Mouse (Mus musculus): ENCODE data around the gene Fuca1. TPM values are rescaled to one million over a fixed set of nuclear protein-coding genes. Genes with fewer than 3 reads are reported as not detected.

Fuca1 gene
- total and polyA plus RNA-seq, 3 experiments, result 26.8 to 48.6 TPM; not detected in 1

GRCm38 (mm10) chr4:135883401-135883851 is 37.1 kb upstream of the Fuca1 start:
- Histone ChIP-seq H3K4me3 (ENCODE audit: control insufficient read depth in 1 of 2, insufficient read depth in 1 of 2, low read depth in 2 of 2, low read length in 2 of 2) (no peak overlapping the region), H3K9ac (ENCODE audit: control insufficient read depth, low read depth, low read length, poor library complexity, severe bottlenecking) (no peak overlapping the region), H3K27ac (ENCODE audit: control insufficient read depth, low read depth, low read length) (no peak overlapping the region), H3K79me2 (ENCODE audit: control insufficient read depth, insufficient read depth, low read length, poor library complexity) (no peaks in the 10 kb centered on the region), H3K36me3 (ENCODE audit: control insufficient read depth in 1 of 2, insufficient read depth in 2 of 2, low read length in 2 of 2) (peaks cover 0 to 3% of the 10 kb centered on the region in 2 experiments; a peak in 1 of 4 replicates), H3K27me3 (ENCODE audit: control insufficient read depth in 1 of 2, insufficient read depth in 2 of 2, low read length in 2 of 2) (no peaks in the 10 kb centered on the region), H3K9me3 (replicated peaks; ENCODE audit: insufficient read depth, low read length) (no peaks in the 10 kb centered on the region), H3K4me1 (ENCODE audit: control insufficient read depth in 1 of 2, insufficient read depth in 2 of 2, low read length in 2 of 2) (peaks cover 0 to 4% of the 10 kb centered on the region in 2 experiments; a peak in 2 of 4 replicates)
- no peak for TF ChIP-seq E2F4 (IDR thresholded peaks at IDR 0.05; ENCODE audit: borderline replicate concordance, low read depth, low read length)
- TF ChIP-seq MAZ (IDR thresholded peaks at IDR 0.05; ENCODE audit: low read depth, low read length), result no peak
- no peak for TF ChIP-seq EP300 (IDR thresholded peaks at IDR 0.05; ENCODE audit: low read depth in 1 of 2, low read length in 2 of 2)
- TF ChIP-seq CHD1 (IDR thresholded peaks at IDR 0.05; ENCODE audit: low read depth, low read length), result no peak
- no peak for TF ChIP-seq ZKSCAN1 (IDR thresholded peaks at IDR 0.05; ENCODE audit: low read depth, low read length)
- TF ChIP-seq POLR2A (IDR thresholded peaks at IDR 0.05; ENCODE audit: control insufficient read depth in 1 of 2, insufficient read depth in 1 of 2, low read depth in 1 of 2, low read length in 2 of 2, poor library complexity in 1 of 2), result no peak
- TF ChIP-seq ETS1 (IDR thresholded peaks at IDR 0.05; ENCODE audit: low read depth, low read length), result no peak
- no peak for TF ChIP-seq NELFE (IDR thresholded peaks at IDR 0.05; ENCODE audit: low read depth, low read length)
- DNase-seq (ENCODE audit: low read depth, low spot score), result no peak

- no peak for DNase-seq (ENCODE audit: low read depth, low spot score)
These were observed 36.5 kb upstream of the Fuca1 start for GRCm38 (mm10) chr4:135883881-135884516.

More at GRCm38 (mm10) chr4:135883881-135884516, 36.5 kb upstream of the Fuca1 start:
- Histone ChIP-seq H3K9me3 (replicated peaks; ENCODE audit: insufficient read depth, low read length) (no peaks in the 10 kb centered on the region), H3K27me3 (ENCODE audit: control insufficient read depth in 1 of 2, insufficient read depth in 2 of 2, low read length in 2 of 2) (no peaks in the 10 kb centered on the region), H3K4me3 (ENCODE audit: control insufficient read depth in 1 of 2, insufficient read depth in 1 of 2, low read depth in 2 of 2, low read length in 2 of 2) (no peak overlapping the region), H3K9ac (ENCODE audit: control insufficient read depth, low read depth, low read length, poor library complexity, severe bottlenecking) (no peak overlapping the region), H3K36me3 (ENCODE audit: control insufficient read depth in 1 of 2, insufficient read depth in 2 of 2, low read length in 2 of 2) (peaks cover 0 to 8% of the 10 kb centered on the region in 2 experiments; a peak in 2 of 4 replicates), H3K27ac (ENCODE audit: control insufficient read depth, low read depth, low read length) (no peak overlapping the region), H3K79me2 (ENCODE audit: control insufficient read depth, insufficient read depth, low read length, poor library complexity) (no peaks in the 10 kb centered on the region), H3K4me1 (ENCODE audit: control insufficient read depth in 1 of 2, insufficient read depth in 2 of 2, low read length in 2 of 2) (peaks cover 2 to 9% of the 10 kb centered on the region in 2 experiments; a peak in 3 of 4 replicates)
- TF ChIP-seq SIN3A (IDR thresholded peaks at IDR 0.05; ENCODE audit: low read length) (no peak), KAT2A (conservative IDR thresholded peaks at IDR 0.05; ENCODE audit: low read depth, low read length) (no peak), EP300 (IDR thresholded peaks at IDR 0.05; ENCODE audit: low read depth in 1 of 2, low read length in 2 of 2) (no peak), CHD1 (IDR thresholded peaks at IDR 0.05; ENCODE audit: low read depth, low read length) (no peak), NELFE (IDR thresholded peaks at IDR 0.05; ENCODE audit: low read depth, low read length) (no peak), ZKSCAN1 (IDR thresholded peaks at IDR 0.05; ENCODE audit: low read depth, low read length) (no peak), HCFC1 (IDR thresholded peaks at IDR 0.05; ENCODE audit: low read depth, low read length) (no peak), ZC3H11A (IDR thresholded peaks at IDR 0.05; ENCODE audit: low read depth, low read length) (no peak), USF2 (IDR thresholded peaks at IDR 0.05; ENCODE audit: borderline replicate concordance in 1 of 2, insufficient read depth in 1 of 2, low read depth in 1 of 2, low read length in 2 of 2) (no peak), BHLHE40 (IDR thresholded peaks at IDR 0.05; ENCODE audit: borderline replicate concordance, low read depth, low read length) (no peak), CHD2 (IDR thresholded peaks at IDR 0.05; ENCODE audit: low read length) (no peak), UBTF (IDR thresholded peaks at IDR 0.05; ENCODE audit: borderline replicate concordance, insufficient read depth, low read depth, low read length) (no peak), MAZ (IDR thresholded peaks at IDR 0.05; ENCODE audit: low read depth, low read length) (no peak), POLR2AphosphoS2 (IDR thresholded peaks at IDR 0.05; ENCODE audit: low read length) (no peak), JUND (IDR thresholded peaks at IDR 0.05; ENCODE audit: low read depth, low read length) (no peak), CTCF (IDR thresholded peaks at IDR 0.05 in 2 of 3, conservative IDR thresholded peaks at IDR 0.05 in 1 of 3; ENCODE audit: control insufficient read depth in 1 of 3, insufficient read depth in 1 of 3, low read depth in 2 of 3, low read length in 3 of 3, poor library complexity in 1 of 3, severe bottlenecking in 1 of 3) (no peak), TBP (IDR thresholded peaks at IDR 0.05; ENCODE audit: low read depth, low read length) (no peak), RAD21 (IDR thresholded peaks at IDR 0.05; ENCODE audit: low read depth, low read length) (no peak), ZMIZ1 (IDR thresholded peaks at IDR 0.05; ENCODE audit: low read depth, low read length) (no peak)
